Mouse (Mus musculus) adrenal gland, postnatal 10 days (tissue): ENCODE data around the gene Dhrs3. TPM values are rescaled to one million over a fixed set of nuclear protein-coding genes. Genes with fewer than 3 reads are reported as not detected.
A peak's percentile ranks its signal among the peaks of the same experiment; 100 is the strongest.

Source experiments
- DNase-seq: peaks from one replicate; pipeline ENCODE4 v3.0.0; 2021; ENCODE audit warnings: mixed read lengths
- total RNA-seq, 2 experiments: library from RNA; stranded (reverse); gene quantifications; 2 replicates each; pipeline ENCODE4 v1.2.3; 2021

Dhrs3 gene
- total RNA-seq, 2 experiments from 2014 or later = 108 to 126 TPM

DNA sequence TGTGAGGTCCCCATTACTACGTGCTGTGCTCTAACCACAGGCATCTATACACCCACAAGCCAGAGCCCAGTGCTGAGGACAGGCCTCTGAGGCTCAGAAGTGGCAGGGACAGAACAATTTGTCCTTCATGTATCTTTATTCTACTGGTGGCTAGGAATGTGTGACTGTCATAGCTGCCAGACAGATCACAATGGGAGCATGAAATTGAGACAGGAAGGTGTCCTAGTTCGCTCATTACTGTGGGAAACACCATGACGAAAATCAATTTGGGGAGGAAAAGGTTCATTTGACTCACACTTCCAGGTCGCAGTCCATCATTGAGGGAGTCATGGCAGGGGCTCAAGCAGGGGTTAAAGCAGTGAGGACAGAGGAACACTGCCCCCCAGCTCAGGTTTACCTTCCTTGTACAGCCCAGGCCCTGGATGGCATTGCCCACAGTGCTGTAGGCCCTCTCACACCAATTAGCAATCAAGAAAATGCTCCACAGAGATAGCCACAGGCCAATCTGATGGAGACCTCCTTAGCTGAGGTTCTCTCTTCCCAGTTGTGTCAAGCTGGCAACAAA is 47.3 kb downstream of the Dhrs3 start:
- no peak for DNase-seq

DNA sequence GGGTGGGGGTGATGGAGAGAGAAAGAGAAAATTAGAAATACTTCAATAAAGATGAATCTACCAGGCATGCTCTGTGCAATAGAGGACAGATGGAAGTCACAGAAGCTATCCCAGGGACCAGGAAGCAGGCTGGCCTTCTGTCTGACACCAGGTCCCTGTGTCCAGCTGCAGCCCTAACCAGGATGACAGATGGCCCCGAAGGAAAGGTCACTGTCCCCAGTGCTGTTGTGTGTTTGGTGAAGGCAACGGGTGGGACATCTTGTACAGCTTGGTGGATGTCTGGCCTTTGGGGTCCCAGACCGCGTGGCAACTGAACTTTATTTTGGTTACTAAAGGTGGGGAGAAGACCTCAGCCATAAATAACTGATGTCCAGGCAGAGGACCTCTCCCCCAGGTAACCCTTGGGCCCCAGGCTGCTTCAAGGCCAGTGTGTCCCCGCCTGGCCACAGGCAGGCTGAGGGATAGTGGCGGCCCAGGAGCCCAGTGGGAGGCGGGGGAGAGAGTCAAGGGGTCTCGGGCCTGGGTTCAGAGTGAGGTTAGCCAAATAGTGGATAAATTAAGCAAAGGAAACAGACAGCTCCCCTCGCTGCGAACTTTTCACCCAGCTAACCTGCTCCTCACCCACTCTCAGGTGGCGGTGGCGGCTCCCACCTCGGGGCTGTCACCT is 48.3 kb downstream of the Dhrs3 start:
- DNase-seq = no peak

DNA sequence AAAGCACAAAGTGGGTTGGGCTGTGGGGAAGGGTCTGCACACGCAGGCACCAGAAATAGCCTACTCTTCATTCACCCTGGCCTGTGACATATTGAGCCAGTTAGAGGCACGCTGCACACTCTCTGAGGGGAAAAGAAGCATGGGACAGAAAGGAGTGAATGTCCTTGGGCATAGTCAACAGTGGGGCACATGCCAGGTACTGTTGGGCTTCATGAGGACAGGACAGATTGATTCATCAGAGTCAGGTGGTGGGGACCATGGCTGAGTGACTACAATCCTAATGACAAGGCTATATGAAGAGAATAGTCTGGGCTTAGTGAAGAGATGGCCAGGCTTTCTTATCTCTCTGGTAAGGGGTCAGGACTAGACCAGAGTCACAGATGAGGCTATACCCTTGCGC is 49.8 kb downstream of the Dhrs3 start:
- DNase-seq = no peak

DNA sequence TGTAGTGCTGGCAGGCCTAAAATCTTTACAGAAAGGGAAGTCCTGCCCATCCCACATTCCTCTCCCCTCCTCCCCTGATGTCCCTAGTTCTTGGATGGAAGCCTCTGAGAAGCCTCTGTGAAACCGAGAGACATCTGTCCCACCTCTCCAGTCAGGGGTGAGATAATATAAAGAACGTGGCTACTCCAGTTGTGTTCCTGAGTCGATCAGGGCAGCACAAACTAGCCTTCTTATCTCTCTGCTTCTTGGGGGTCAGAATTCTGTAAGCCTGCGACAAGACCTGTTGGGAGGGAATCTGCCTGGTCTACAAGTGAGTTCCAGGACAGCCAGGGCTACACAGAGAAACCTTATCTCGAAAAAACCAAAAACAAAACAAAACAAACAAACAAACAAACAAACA is 50.6 kb downstream of the Dhrs3 start:
- DNase-seq = no peak

DNA sequence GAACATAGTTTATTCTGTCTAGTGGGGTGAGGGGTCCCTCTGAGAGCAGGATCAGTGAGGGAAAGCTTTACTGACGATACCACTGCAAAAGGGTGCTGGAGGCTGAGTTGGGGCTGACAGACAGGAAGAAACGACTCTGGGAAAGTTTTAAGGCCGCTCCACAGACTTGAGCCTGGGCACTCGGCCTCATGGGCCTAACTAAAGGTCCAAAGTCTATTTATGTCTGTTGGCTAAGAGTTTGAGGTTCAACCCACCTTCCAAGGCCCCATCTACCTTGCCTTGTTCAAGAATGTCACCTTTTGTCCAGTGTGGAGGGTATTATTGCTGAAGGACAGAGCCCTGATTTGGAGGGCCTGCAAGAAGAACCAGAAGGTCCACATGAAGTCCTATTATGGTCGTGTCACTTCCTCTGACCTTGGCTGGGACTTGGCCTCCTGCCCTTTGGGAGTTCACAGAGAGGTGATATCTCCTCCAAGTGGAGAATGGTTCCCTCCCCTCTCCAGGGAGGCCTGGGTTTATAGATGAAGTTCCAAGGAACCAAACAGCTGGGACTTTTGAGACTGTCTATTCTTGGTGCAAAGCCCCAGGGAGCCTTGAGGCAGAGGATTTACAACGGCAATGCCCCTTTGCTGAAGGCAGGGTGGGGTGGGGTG is 55.2 kb downstream of the Dhrs3 start:
- peak; percentile 89 for DNase-seq

DNA sequence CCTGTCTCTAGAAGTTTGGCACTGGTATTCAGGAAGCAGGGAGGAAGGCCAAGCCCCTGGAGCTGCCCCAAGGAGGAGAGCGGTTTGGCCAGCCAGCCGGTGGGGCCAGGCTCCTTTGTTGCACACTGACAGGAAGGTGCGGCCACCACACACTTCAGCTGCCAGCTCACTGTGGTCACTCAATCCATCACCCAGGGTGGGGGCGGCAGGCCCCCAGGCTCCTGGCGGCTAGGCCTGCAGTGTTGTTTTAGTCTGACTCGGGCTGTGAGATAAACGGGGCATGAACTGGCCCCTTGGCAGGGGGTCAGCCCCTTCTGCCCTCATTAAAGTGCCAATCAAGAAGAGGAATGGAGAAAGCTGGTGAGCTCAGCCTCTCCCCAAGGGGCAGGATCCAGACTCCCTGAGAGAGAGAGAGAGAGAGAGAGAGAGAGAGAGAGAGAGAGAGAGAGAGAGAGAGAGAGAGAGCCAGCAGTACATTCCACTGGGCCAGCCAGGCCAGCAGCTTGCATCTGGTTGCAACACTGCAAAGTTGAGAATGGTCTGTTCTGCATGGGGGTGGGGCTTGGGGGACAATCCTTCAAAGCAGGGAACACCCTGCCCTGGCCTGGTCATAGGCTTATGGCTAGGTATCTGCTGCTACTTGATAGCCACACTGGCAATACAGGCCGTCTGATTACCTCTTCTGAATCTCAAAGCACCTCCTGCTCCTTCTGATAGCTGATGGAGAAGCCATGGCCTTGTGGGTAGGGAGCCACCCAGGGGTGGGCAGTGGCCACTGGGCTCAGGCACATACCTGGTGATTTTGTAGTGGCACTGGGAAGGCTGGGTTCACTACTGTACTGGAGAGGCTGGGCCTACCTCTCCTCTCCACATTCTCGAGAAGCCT is 57.1 kb downstream of the Dhrs3 start:
- peak; percentile 82 for DNase-seq

DNA sequence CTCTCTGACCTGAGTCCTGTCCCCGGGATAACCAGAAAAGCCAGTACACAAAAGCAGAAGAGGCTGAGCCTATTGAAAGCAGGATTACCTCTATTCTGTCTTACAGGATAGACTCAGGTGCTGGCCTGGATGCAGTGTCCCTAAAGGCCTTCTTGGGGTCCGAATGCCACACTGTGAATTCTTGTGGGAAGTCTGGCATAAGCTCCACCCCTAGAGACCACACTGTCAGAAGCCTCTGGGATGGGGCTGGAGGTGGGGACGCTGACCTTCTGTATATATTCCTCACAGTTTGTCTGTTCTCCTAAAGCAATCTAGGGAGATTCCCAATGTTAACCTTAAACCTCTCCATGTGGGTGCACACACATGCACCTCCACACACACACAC is 57.7 kb downstream of the Dhrs3 start:
- no peak for DNase-seq

DNA sequence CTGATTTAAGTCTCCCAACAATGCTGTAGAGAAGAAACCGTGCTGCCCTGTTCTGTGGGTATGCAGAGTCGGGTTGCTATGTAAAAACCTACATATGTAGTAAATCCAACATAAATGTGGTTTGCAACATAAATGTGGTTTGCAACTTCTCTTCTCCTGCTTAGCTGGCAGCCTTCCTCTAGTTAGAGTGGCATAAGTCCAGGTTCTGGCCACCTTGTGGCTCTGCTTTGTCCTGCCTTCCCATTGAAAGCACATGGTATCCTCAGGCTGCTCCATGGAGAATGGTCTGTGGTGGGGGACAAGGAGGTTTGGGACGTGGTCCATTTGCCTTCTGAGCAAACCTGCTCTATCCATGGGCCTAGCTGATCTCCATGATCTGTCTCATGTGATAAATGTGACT is 58.3 kb downstream of the Dhrs3 start:
- no peak for DNase-seq

DNA sequence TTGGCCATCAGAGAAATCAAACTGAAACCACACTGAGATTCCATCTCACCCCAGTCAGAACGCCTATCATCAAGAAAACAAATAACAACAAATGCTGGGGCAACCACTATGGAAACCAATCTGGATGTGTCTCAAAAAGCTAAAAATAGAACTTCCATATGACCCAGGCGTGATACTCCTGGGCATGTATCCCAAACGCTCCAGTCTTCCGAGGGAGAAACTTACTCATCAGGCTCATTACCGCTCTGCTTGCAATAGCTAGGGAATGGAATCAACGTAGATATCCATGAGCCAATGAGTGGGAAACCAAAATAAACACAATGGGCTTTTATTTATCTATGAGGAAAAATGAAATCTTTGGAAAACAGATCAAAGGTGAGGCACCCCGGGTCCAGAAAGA is 59.2 kb downstream of the Dhrs3 start:
- DNase-seq = no peak

DNA sequence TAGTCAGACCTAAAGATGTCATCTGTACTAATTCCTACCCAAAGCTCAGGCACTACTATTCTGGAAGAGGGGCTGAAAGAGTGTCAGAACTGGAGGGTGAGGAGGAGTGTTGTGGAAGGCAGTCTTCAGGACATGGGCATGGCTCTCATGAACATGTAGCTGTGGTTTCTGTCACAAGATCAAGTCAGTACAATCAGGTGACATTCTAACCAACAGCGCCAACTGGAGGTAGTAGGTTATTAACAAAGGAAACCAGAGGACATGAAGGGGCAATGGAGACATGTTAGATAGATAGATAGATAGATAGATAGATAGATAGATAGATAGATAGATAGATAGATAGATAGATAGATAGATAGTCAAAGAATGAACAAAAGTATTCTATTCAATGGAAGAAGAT is 60.8 kb downstream of the Dhrs3 start:
- no peak for DNase-seq

DNA sequence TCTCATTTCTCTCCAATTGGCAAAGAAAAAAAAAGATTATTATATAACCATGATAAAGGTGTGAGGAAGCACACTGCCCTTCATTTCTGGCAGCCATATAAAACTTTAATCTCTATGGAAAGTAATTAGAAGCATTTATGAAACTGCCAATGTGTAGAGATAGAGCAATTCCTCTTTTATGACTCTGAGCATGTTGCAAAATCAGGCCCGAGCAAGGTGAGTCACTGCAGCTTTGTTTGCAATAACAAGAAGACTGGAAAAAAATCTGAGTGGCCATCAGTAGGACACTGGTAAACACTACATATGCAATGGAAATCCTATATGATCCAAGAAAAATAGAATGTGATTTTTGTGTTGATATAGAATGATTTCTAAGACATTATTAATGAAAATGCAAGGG is 63.2 kb downstream of the Dhrs3 start:
- DNase-seq = no peak

DNA sequence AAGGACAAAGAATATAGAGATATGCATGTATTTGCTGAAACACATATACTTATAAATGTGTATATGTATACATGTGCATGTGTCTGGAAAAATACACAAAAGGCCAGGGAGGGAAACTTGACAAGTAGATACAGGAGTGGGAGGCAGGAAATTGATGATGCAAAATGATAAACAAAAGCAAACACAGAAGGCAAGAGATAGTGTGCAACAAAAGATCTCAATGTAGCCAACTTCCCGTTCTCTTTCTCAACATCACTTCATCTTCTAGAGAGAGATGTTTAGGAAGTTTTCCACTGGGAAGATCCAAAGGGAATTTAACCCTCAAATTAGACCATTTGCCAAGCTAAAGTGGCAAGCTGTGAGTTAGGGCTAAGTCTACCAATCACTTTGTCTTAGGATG is 63.7 kb downstream of the Dhrs3 start:
- no peak for DNase-seq

DNA sequence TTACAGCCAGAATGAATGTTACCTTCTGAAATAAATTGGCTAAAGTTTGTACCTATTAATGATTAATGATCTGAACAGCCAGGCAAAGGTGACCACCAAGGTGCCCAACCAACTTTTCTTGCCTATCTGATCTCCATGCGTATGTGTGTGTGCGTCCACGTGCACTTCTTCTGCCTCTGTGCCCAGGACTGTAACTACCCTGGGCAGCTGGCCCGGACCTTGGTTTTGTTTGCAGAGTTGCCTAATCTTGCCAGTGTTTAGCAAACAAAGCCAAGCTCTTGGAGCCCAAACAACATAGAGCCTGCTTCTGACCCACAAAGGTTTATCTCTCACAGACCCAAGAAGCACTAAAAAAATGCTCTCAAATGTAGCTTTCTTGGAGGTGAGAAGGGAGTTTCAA is 64.6 kb downstream of the Dhrs3 start:
- DNase-seq = peak; percentile 82

DNA sequence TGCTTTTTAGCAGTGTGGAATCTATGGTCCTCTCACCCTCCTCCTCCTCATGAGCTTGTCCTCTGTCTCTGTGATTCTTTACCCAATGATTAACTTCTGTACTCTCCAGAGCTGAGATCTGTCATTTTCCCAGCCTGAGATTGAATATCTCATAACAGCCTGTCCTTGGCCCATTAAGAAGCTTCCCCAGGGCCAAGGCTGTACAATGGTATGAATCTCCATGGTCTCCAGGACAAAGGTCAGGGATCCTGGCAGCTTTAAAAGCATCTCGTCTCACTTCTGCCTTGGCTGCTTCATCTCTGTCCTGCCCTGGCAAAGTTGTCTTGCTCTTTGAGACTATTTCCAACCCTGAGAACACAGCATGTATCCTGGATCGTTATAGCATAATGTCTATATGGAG is 65.1 kb downstream of the Dhrs3 start:
- DNase-seq = peak; percentile 58

DNA sequence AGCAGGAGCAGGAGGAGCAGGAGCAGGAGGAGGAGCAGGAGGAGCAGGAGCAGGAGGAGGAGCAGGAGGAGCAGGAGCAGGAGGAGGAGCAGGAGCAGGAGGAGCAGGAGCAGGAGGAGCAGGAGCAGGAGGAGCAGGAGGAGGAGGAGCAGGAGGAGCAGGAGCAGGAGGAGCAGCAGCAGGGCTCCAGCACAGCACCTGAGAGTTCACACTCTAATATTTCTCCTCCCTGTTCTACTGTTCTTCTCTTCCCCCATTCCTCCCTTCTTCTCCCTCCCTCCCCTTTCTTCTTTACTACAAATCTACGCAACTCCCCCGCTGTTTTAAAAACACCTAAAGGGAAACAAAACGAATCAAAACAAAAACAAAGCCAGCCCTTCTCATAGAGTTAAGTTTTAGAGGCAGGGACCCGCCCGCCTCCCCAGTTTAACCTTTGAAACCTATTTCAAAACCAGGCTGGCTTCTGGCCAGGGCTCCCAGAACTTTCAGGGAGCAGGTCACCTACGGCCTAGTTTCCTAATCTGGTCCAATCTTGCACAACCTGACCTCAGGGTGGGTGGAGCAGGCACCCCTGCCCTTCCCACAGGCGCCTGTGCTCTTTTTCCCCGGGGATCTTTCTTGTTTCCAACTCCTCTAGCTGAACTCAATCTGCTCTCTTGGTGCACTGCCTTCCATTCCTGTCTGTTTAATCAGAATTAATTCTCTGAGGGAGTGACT is 67.7 kb downstream of the Dhrs3 start:
- DNase-seq = peak; percentile 92

DNA sequence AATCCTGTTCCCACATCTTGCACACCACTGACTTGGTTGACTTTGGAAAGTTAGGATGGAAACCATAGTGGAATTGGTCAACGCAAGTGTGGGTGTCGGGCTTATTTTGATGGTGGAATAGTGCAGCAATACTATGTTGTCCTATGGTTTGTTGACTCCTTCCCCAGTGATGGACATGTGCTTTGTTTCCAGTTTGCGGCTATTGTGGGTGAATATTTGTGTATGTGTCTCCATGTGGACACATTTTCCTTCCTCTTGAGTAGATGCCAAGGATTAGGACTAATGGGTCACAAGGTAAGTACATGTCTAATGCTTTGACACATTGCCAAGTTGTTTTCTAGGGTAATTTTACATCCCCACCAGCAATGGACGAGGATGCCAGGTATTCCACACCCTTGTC is 68.6 kb downstream of the Dhrs3 start:
- DNase-seq = no peak

DNA sequence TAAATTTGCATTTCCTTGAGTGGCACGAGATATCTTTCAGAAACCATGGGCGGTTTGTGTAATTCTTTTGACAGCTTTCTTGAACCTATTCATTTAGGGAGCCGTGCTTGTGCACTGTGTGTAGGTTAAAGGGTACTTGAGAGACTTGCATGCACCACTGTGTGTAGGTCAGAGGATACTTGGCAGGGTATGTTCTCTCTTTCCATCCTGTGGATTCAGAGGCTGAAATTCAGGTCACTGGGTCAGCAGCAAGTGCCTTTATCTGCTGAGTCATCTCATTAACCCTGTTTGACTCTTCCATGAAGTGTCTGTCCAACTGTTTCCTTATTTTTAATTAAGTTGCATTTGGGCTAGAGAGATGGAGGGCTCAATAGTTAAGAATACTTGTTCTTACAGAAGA is 69.1 kb downstream of the Dhrs3 start:
- no peak for DNase-seq

DNA sequence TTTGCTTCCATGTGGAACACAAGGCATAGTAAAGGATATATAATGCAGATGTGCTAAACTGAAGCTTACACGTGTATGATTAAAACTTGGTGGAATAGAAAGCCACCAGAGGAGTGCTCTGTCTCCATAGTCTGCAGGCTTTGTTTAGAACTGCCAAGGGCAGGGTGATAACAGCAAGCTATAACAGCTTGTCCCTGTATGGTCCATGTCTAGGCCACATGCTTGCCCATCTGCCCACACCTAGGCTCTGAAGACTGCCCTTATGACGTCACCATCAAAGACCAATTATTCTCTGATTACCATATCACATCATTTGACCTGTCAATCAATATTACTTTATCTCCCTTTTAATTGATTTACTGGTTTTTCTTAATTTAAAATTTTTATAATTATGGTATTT is 72.6 kb downstream of the Dhrs3 start:
- DNase-seq = no peak

DNA sequence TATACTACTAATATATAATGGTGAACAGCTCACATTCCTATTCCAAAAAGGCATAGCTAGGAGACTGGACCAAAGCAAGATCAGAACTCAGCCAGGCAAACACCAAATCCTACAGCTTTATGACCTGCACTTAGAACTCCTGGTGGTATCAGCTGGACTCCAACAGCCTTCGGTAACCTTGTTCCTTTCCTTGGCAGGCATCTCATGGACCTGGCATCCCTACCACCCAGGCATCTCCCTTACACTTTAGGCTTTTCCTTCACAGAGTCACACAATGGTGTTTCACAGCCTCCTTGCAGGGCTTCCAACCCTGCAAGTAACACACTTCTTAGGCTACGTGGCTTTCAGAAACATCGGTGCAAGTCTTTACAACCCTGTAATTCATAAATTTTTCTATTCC is 75.7 kb downstream of the Dhrs3 start:
- no peak for DNase-seq

DNA sequence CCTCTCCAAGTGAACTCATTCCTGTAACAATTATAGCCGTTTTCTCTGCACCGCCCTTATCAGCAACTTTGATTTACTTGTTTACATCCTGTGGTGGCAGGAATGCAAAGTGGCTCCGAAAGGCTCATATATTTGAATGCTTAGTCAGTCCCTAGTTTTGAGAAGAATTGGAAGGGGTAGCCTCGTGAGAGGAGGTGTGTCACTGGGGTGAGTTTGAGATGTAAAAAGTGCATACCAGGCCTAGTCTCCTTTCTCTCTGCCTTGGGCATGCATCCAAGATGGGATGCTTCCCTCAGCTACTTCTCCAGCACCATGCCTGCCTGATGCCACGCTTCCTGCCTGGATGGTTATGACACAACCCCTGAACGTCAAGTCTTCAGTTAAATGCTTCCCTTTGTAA is 76.4 kb downstream of the Dhrs3 start:
- no peak for DNase-seq

DNA sequence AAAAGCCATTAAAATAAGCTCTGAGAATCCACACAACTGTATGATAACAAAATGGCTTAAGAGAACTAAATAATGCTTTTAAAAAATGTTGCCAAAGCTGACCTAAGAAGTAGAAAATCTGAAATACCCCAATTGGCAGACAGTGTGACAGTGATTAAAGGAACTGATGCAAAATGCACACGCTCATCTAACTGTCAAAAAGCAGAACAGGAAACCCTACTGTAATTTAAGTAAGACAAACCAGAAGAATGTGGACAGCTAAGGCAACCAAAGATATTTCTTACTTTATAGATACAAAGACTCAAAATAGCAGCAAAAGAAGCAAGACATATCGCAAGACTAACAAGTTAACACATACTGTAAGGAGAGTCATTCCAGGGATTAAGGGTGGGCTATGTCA is 78.4 kb downstream of the Dhrs3 start:
- DNase-seq = no peak

DNA sequence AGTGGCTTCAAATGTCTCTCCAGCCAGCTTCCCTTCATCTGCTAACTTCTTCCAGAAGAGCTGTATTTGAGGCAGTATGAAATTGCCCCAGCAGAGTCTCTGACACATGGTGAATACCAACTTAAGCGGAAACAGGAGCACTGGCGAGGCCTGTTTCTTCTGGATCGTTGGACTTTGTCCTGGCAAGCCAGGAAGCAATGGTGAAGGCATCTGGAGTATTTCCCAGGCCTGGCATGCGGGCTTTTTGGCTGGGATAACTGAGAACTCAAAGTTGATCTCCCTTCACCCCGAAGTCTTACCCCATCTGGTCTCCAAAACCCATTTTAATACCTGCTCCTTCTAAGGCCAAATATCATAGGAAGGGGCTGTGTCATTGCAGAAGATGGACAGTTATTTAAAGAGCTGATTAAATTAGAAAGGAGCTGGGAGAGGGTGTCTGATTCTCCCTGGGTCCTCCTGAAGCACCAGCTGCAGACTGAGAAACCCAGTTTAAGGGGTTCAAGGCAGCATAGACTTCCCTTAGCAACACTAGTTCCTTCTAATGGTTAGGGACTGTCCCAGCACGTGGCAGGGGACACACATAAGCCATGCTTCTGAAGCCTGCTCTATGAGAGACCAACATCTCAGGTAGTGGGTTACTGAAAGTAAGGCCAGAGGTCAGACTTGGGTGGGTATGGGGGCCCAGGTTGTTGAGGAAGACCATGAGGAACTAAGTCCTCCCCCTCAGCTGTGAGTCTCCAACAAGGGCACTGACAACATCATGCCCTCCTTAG is 80.5 kb downstream of the Dhrs3 start:
- peak; percentile 63 for DNase-seq
